Mouse (Mus musculus) brain, embryonic 14.5 days (tissue): Measurements from ENCODE around the gene Rap1gap2.

Source experiments
- CTCF ChIP-seq: fragments of 200-500 bp; IDR thresholded peaks from 2 replicates; pipeline ENCODE4 v1.5.1; 2012; ENCODE audit warnings: inconsistent platforms, mild to moderate bottlenecking, moderate library complexity, borderline replicate concordance; ENCODE audit not compliant: insufficient read depth, insufficient read length; ENCODE audit errors: extremely low read depth
- POLR2A ChIP-seq: fragments of 200-500 bp; IDR thresholded peaks from 2 replicates; pipeline ENCODE4 v1.6.1; 2012; ENCODE audit warnings: mild to moderate bottlenecking, inconsistent platforms, borderline replicate concordance; ENCODE audit not compliant: poor library complexity, insufficient read depth, insufficient read length, severe bottlenecking; ENCODE audit errors: extremely low read depth

- TF ChIP-seq CTCF, result no peak
- TF ChIP-seq POLR2A, result no peak
Measured at GRCm38 (mm10) chr11:74584946-74585723, 25.6 kb downstream of the Rap1gap2 start.
